Mouse (Mus musculus) forebrain, embryonic 12.5 days (tissue): ENCODE results near the gene Rnf4. TPM values are rescaled to one million over a fixed set of nuclear protein-coding genes. Genes with fewer than 3 reads are reported as not detected.
A peak's percentile ranks its signal among the peaks of the same experiment; 100 is the strongest.

Experiments
- ATAC-seq: fragments of 200-750 bp; cut with Nextera tagmentation; 2 replicates; pipeline ENCODE4 v1.8.0; 2017; ENCODE audit warnings: moderate TSS enrichment; ENCODE audit not compliant: low FRiP score
- H3K27ac ChIP-seq: fragments of 300-500 bp; sonication (generic); 2 replicates; pipeline ENCODE4 v1.5.1; 2016; ENCODE audit warnings: mild to moderate bottlenecking
- H3K27me3 ChIP-seq: fragments of 300-500 bp; sonication (generic); 2 replicates; pipeline ENCODE4 v1.6.1; 2016; ENCODE audit warnings: mild to moderate bottlenecking
- H3K36me3 ChIP-seq: fragments of 300-500 bp; sonication (generic); replicated peaks from 2 replicates; pipeline ENCODE4 v1.6.1; 2016; ENCODE audit warnings: mild to moderate bottlenecking
- H3K4me1 ChIP-seq: fragments of 300-500 bp; sonication (generic); 2 replicates; pipeline ENCODE4 v1.6.1; 2016
- H3K4me2 ChIP-seq: fragments of 300-500 bp; sonication (generic); 2 replicates; pipeline ENCODE4 v1.6.1; 2016; ENCODE audit warnings: mild to moderate bottlenecking, moderate library complexity
- H3K4me3 ChIP-seq: fragments of 300-500 bp; sonication (generic); replicated peaks from 2 replicates; pipeline ENCODE4 v1.5.1; 2016; ENCODE audit warnings: mild to moderate bottlenecking
- H3K9ac ChIP-seq: fragments of 300-500 bp; sonication (generic); 2 replicates; pipeline ENCODE4 v1.6.1; 2016; ENCODE audit warnings: mild to moderate bottlenecking
- H3K9me3 ChIP-seq: fragments of 300-500 bp; sonication (generic); 2 replicates; pipeline ENCODE4 v1.6.1; 2016
- WGBS: fragments of 180-500 bp; shearing (Covaris S2); methylation state at CpG from one replicate; pipeline ENCODE4 v1.1.7; 2016; 5-methylcytosine and 5-hydroxymethylcytosine counted together
- polyA plus RNA-seq: library from polyadenylated mRNA; unstranded; fragments of >200 nt; fragmentation: Nextera tagmentation; extraction: Ambion mirVana; gene quantifications from 2 replicates; pipeline ENCODE4 v1.2.1, GENCODE M21; 2016

The Rnf4 gene
- polyA plus RNA-seq, 1 experiment from 2014 or later: 178 TPM

GRCm38 (mm10) chr5:34393251-34393650 is 57.2 kb downstream of the Rnf4 start:
- WGBS: 96% methylated on average over 8 of the region's 8 CpGs
- Histone ChIP-seq H3K9me3 (no peaks in the 10 kb centered on the region), H3K27me3 (no peaks in the 10 kb centered on the region), H3K9ac (no peak overlapping the region), H3K4me3 (no peak overlapping the region), H3K4me2 (no peak overlapping the region), H3K4me1 (no peaks in the 10 kb centered on the region), H3K27ac (no peak overlapping the region), H3K36me3 (no peaks in the 10 kb centered on the region)
- ATAC-seq: no peak

- WGBS: 93% methylated on average over 1 of the region's 1 CpGs
- no peak for ATAC-seq
- Histone ChIP-seq H3K9ac (no peak overlapping the region), H3K27ac (no peak overlapping the region), H3K4me2 (no peak overlapping the region), H3K36me3 (no peaks in the 10 kb centered on the region), H3K4me1 (no peaks in the 10 kb centered on the region), H3K27me3 (no peaks in the 10 kb centered on the region), H3K4me3 (no peak overlapping the region), H3K9me3 (no peaks in the 10 kb centered on the region)
These were observed 59.3 kb downstream of the Rnf4 start for GRCm38 (mm10) chr5:34395347-34395746.

- Histone ChIP-seq H3K36me3 (no peaks in the 10 kb centered on the region), H3K27me3 (no peaks in the 10 kb centered on the region), H3K4me1 (no peaks in the 10 kb centered on the region), H3K9me3 (no peaks in the 10 kb centered on the region), H3K27ac (no peak overlapping the region), H3K4me3 (no peak overlapping the region), H3K9ac (no peak overlapping the region), H3K4me2 (no peak overlapping the region)
- 93% methylated on average over 2 of the region's 2 CpGs for WGBS
- ATAC-seq: no peak
These were observed 59.9 kb downstream of the Rnf4 start for GRCm38 (mm10) chr5:34395850-34396540.

GRCm38 (mm10) chr5:34397866-34398265 is 61.8 kb downstream of the Rnf4 start:
- Histone ChIP-seq H3K4me3 (no peak overlapping the region), H3K9ac (no peak overlapping the region), H3K36me3 (no peaks in the 10 kb centered on the region), H3K9me3 (no peaks in the 10 kb centered on the region), H3K27ac (0 out of 2 replicates have a peak overlapping the region, but pooled peaks have one; percentile 2), H3K4me1 (no peaks in the 10 kb centered on the region), H3K27me3 (no peaks in the 10 kb centered on the region), H3K4me2 (no peak overlapping the region)
- no peak for ATAC-seq
- 92% methylated on average over 2 of the region's 2 CpGs for WGBS

- H3K27me3 ChIP-seq: no peaks in the 10 kb centered on the region
- H3K9me3 ChIP-seq: no peaks in the 10 kb centered on the region
- no peaks in the 10 kb centered on the region for H3K36me3 ChIP-seq
- no peak for ATAC-seq
- WGBS: 88% methylated on average over 1 of the region's 1 CpGs
- no peak overlapping the region for H3K9ac ChIP-seq
- no peak overlapping the region for H3K4me2 ChIP-seq
- H3K27ac ChIP-seq: no peak overlapping the region
- H3K4me3 ChIP-seq: no peak overlapping the region
- H3K4me1 ChIP-seq: no peaks in the 10 kb centered on the region
These were observed 62.2 kb downstream of the Rnf4 start for GRCm38 (mm10) chr5:34398326-34398725.

Other genes with a start within 250 kb of the Rnf4 start
- gene Poln, start 166.8 kb upstream of the Rnf4 start, polyA plus RNA-seq: 0.62 and 0.80 TPM in 2 replicates
- 43.1 and 45.3 TPM in 2 replicates for gene Haus3, start 166.8 kb upstream of the Rnf4 start, polyA plus RNA-seq
- 25.0 and 25.8 TPM in 2 replicates for gene Mxd4, start 148.6 kb upstream of the Rnf4 start, polyA plus RNA-seq
- 2.1 and 2.6 TPM in 2 replicates for gene Zfyve28, start 47.8 kb upstream of the Rnf4 start, polyA plus RNA-seq
- not detected in 2 replicates for gene Cfap99, start 47.7 kb upstream of the Rnf4 start, polyA plus RNA-seq
- 17.8 and 19.9 TPM in 2 replicates for gene Fam193a, start 33.6 kb downstream of the Rnf4 start, polyA plus RNA-seq
- 6.7 and 9.2 TPM in 2 replicates for gene Tnip2, start 177.7 kb downstream of the Rnf4 start, polyA plus RNA-seq
- 18.5 and 20.1 TPM in 2 replicates for gene Sh3bp2, start 189.5 kb downstream of the Rnf4 start, polyA plus RNA-seq
- 197 and 211 TPM in 2 replicates for gene Add1, start 237.4 kb downstream of the Rnf4 start, polyA plus RNA-seq